Mouse (Mus musculus) heart, postnatal 10 days (tissue): Measurements from ENCODE around the gene Kcnh1. TPM values are rescaled to one million over a fixed set of nuclear protein-coding genes. Genes with fewer than 3 reads are reported as not detected.

ENCODE experiments used
- DNase-seq, 2 experiments: peaks; one replicate each; pipeline ENCODE4 v3.0.0; 2021
- intact Hi-C: fragments of 180-260 bp; cut with DNase I; formaldehyde crosslinking; loops from one replicate; pipeline ENCODE4 v1.15.1; 2025
- total RNA-seq, 2 experiments: library from RNA; stranded (reverse); gene quantifications; 2 replicates each; pipeline ENCODE4 v1.2.3; 2021

Gene Kcnh1
- total RNA-seq, 2 experiments from 2014 or later: 0.25 to 0.38 TPM

- intact Hi-C loops: no loop called here
- no peak for DNase-seq
Measured at GRCm38 (mm10) chr1:192265704-192266103, 75.1 kb downstream of the Kcnh1 start.

GRCm38 (mm10) chr1:192266956-192267355, 76.4 kb downstream of the Kcnh1 start:
- no peak for DNase-seq
- intact Hi-C loops: no loop called here

DNA sequence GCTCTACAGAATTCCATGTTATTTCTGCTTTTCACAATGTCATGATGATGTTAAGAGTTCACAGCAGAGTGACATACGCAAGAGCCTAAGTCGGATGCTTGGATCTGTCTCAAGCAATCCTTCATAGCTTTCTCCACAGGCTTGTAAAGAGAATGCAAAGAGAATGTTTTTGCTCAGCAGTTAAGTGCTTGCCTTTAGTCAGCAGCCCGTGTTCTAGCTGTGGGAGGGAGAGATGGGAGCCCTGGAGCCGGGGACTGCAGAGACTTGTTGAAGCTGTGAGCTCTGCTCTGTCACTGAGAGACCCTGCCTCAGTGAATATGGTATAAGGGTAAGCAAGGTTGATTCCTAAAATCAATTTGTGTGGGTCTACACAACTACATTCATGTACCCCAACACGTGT, 78.3 kb downstream of the Kcnh1 start:
- no peak for DNase-seq
- intact Hi-C loops: no loop called here

DNA sequence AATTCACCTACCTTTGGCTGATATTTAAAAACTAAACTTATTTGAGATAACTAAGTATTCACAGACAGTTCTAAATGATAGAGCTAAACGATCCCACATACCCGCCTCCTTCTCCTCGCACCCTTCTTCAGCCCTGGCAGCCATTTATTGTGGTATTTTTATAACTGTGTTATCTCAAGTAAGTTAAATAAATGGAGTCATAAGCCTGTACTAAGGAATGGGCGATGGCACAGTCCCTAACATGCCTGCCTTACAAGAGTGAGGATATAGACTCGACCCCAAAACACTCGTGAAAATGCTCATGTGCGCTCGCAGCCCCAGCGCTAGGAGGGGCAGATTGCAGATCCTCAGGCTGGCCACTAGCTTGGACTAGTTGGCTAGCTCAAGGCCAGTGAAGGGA, 79.3 kb downstream of the Kcnh1 start:
- no peak for DNase-seq
- intact Hi-C loops: no loop called here

GRCm38 (mm10) chr1:192277801-192278385, 87.3 kb downstream of the Kcnh1 start:
- intact Hi-C loops: no loop called here
- no peak for DNase-seq

GRCm38 (mm10) chr1:192284340-192284739, 93.8 kb downstream of the Kcnh1 start:
- intact Hi-C loops: no loop called here
- DNase-seq: no peak

GRCm38 (mm10) chr1:192284950-192285349, 94.4 kb downstream of the Kcnh1 start:
- intact Hi-C loops: no loop called here
- no peak for DNase-seq

DNA sequence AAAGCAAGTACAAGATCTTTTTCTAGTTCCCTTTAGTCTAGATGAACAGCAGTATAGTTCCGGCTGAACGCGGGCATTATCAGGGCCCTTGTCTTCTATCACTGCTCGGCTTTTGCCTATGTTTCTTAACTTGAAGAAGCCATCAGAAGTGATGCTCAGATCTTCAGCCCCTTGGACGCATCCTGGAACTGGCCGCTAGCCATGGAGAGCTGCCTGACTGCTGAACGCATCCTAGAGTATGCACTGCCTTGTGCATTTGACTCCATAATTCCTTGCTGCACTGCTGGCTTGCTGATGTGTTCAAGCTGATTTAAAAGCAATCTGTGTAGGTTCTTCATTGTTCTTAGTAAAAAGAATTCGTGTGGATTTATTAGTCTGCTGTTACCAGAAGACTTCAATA, 97.9 kb downstream of the Kcnh1 start:
- DNase-seq: no peak
- intact Hi-C loops: no loop called here

DNA sequence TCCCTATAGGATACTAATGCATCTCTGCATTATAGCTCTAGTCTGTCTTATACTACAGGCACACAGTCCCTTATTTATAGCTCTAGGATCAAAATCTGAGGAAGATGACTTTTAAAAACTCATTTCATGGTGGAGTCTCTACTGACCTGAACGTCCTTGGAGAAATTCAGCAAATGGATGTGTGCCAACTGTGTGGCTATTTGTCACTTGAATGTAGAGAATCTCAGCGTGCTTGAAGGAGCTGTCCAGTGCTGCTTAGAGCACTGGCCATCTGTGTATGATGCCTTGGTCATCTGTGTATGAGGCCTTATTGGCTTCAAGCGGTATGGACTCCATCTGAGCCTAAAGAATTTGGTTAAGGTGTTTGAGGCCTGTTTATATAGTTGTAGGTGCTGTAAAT, 100.7 kb downstream of the Kcnh1 start:
- peak in 1 of 2 experiments; percentile 7 for DNase-seq
- intact Hi-C loops: no loop called here

DNA sequence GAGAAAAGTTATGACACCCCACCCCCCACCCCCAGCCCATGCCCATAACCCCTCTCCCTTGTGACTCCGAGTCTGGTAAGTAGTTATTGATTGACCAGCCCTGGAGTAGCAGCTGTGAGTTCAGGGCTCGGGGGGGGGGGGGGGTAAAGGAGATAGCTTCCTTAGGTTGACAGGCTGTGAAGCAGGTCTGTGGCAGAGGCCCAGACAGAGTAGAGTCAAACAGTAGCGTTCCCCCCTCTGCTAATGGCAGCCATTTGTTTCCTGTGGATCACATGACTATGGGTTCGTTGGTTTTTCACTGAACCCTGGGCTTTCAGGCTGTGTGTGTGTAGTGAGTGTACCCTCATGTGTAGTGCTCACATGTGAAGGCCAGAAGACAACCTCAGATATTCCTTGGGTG, 102.8 kb downstream of the Kcnh1 start:
- DNase-seq: no peak
- intact Hi-C loops: no loop called here

DNA sequence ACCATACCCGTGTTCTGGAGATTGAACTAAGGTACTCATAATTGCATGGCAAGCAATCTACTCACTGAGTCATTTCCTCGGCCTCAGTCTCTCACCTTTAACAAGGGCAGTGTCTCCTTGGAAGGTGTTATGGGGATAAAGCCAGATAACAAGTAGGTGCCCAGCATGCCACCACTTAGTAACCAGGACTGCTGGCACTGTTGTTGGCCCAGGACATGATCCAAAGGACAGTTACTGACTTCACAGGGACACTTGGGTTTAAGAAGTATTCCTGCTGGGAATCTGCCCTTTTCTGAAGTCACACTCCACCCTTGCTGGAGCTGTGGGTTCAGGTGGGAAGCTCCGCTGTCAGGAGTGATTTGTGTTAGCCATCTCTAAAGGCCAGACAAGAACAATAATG, 103.3 kb downstream of the Kcnh1 start:
- intact Hi-C loops: no loop called here
- no peak for DNase-seq

- intact Hi-C loops: no loop called here
- DNase-seq: no peak
Measured at GRCm38 (mm10) chr1:192295243-192295860, 104.8 kb downstream of the Kcnh1 start.

- intact Hi-C loops: no loop called here
- DNase-seq: no peak
Measured at GRCm38 (mm10) chr1:192295902-192296301, 105.3 kb downstream of the Kcnh1 start.

DNA sequence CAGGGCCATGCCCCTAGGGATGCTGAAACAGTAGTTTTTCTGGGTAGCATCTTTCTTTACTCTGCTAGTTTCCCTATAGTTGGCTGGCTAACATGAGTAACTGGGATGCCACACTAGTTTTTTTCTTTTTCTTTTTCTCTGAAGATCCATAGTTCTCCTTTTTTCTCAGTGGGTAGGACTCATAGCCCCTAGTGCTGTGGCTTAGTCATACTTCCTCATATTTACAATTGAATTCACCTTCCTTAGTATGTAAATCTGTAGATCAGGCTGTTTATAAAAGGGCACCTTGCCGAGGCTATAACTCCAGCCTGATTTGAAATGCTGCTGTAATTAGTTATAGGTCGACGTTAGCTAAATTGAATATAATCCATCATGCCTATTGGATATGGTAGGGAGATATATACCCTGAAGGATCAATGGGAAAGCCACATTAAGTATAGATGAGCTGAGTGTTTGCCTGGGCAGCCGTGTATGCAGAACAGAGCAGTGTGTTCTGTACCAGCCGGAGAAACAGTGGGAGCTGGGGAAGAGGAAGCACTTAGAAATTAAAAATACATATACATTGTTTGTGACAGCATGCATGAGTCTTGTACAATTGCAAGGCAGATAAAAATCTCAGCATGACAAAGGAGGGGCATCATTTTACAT, 107.0 kb downstream of the Kcnh1 start:
- DNase-seq: no peak
- intact Hi-C loops: no loop called here

- intact Hi-C loops: no loop called here
- DNase-seq: peak in 1 of 2 experiments; percentile 2
Measured at GRCm38 (mm10) chr1:192300417-192300816, 109.8 kb downstream of the Kcnh1 start.

- no peak for DNase-seq
- intact Hi-C loops: no loop called here
Measured at GRCm38 (mm10) chr1:192303615-192304014, 113.0 kb downstream of the Kcnh1 start.

- intact Hi-C loops: no loop called here
Measured at GRCm38 (mm10) chr1:192305155-192305554, 114.6 kb downstream of the Kcnh1 start.

GRCm38 (mm10) chr1:192307055-192307454, 116.5 kb downstream of the Kcnh1 start:
- intact Hi-C loops: no loop called here
- no peak for DNase-seq

More at GRCm38 (mm10) chr1:192305155-192305554, 114.6 kb downstream of the Kcnh1 start:
- no peak for DNase-seq

- intact Hi-C loops: no loop called here
- DNase-seq: no peak
Measured at GRCm38 (mm10) chr1:192311298-192311697, 120.7 kb downstream of the Kcnh1 start.

- intact Hi-C loops: no loop called here
- no peak for DNase-seq
Measured at GRCm38 (mm10) chr1:192311851-192312438, 121.4 kb downstream of the Kcnh1 start.

DNA sequence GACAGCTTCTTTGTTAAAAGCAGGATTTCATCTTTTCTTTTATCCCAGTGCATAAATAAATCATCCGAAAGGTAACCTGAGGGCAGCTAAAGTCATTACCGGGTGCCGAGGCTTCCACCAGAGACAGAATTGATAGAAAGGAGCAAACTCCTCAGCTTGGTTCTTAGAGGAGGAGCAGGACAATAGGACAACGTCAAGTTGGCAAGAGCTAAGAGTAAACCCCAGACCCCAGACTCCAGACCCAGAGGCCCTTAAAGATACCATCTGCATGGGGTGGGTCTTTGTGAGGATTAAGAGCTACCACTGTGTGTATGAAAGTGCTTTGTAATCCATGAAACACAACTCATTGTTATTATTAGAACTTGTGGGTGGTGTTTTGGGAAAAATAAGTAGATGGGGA, 121.9 kb downstream of the Kcnh1 start:
- DNase-seq: no peak
- intact Hi-C loops: no loop called here

DNA sequence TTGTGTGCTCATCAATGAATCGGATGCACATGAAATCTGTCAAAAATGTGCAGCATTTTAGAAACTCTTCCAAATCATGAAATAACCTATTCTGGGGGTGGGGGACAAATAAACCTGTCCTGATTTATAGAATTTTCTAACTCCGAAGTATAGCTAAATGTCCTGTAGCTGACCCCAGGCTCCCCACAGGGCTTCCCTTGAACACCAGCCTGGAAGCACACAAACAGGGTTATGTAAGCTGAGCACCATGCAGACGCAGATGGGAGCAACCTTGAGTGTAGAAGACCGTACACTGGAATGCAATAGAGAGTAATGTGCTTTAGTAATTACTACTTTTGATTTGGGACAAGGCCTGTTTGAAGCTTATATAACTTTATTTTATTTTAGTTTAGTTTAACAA, 122.4 kb downstream of the Kcnh1 start:
- no peak for DNase-seq
- intact Hi-C loops: no loop called here
